Mouse (Mus musculus): ENCODE measurements around the gene Nek1.

DNA sequence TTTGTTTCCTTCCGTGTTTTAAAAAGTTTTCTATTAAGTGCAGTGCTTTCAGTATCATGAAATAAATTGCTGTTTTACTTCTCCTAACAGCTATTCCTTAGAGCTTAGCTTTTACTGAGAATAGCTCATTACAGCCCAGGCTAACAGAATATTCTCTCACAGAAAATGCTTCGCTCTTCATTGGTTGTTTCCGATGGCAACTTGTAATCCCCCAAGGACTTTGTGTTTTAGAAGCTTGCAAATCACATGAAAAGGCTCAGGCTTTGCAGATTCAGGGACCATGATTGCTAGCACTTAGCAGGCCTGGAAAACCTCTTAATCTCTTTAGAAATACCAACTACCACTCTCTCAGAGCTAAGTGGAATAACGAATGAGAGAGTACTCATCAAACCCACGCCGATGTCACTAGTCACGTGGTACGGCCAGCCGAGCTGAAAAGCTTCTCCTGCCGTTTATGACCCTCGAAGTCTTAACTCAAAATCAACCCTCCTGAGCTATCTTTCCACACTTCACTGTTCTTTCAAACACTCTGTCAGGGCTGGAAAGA lies 185.7 kb downstream of the Nek1 start:
- no peak for TF ChIP-seq POLR2A (IDR thresholded peaks at IDR 0.05; ENCODE audit: insufficient read depth, low read depth, low read length)
- TF ChIP-seq CTCF (IDR thresholded peaks at IDR 0.05), result no peak
- TF ChIP-seq EP300 (IDR thresholded peaks at IDR 0.05; ENCODE audit: insufficient read depth, low read depth, low read length), result no peak

Data from heart, adult 2 months (tissue).